Mouse (Mus musculus): ENCODE measurements around the gene Dmap1. TPM values are rescaled to one million over a fixed set of nuclear protein-coding genes. Genes with fewer than 3 reads are reported as not detected.

Dmap1 gene
- total RNA-seq, 2 experiments from 2014 or later = 9.8 to 17.0 TPM

- no peak for ATAC-seq (replicated peaks; ENCODE audit: low FRiP score, poor library complexity, severe bottlenecking)
These were observed 51.9 kb downstream of the Dmap1 start for GRCm38 (mm10) chr4:117630053-117630670.

- no peak for ATAC-seq (replicated peaks; ENCODE audit: low FRiP score, poor library complexity, severe bottlenecking)
These were observed 53.6 kb downstream of the Dmap1 start for GRCm38 (mm10) chr4:117628464-117628863.

Other genes with a start within 250 kb of the Dmap1 start
- gene Rnf220, start 185.2 kb downstream of the Dmap1 start, total RNA-seq (2015; ENCODE audit: low replicate concordance) = 6.3 and 19.0 TPM in 2 replicates
- gene Rnf220, start 185.2 kb downstream of the Dmap1 start, total RNA-seq (2017; ENCODE audit: low replicate concordance) = 19.5 and 22.1 TPM in 2 replicates
- gene Eri3, start 131.9 kb downstream of the Dmap1 start, total RNA-seq (2015; ENCODE audit: low replicate concordance) = 20.4 and 21.9 TPM in 2 replicates
- 1.1 and 9.4 TPM in 2 replicates for gene Eri3, start 131.9 kb downstream of the Dmap1 start, total RNA-seq (2017; ENCODE audit: low replicate concordance)
- not detected in 2 replicates for gene Gm12845, start 42.1 kb upstream of the Dmap1 start, total RNA-seq (2015; ENCODE audit: low replicate concordance)
- gene Gm12845, start 42.1 kb upstream of the Dmap1 start, total RNA-seq (2017; ENCODE audit: low replicate concordance) = not detected in 2 replicates
- gene Klf17, start 83.4 kb upstream of the Dmap1 start, total RNA-seq (2015; ENCODE audit: low replicate concordance) = not detected in 2 replicates
- gene Klf17, start 83.4 kb upstream of the Dmap1 start, total RNA-seq (2017; ENCODE audit: low replicate concordance) = 0.51 TPM in 1 of 2 replicates, not detected in the other
- gene Slc6a9, start 152.2 kb upstream of the Dmap1 start, total RNA-seq (2015; ENCODE audit: low replicate concordance) = 161 and 176 TPM in 2 replicates
- gene Slc6a9, start 152.2 kb upstream of the Dmap1 start, total RNA-seq (2017; ENCODE audit: low replicate concordance) = 245 and 274 TPM in 2 replicates
- not detected in 2 replicates for gene Ccdc24, start 190.3 kb upstream of the Dmap1 start, total RNA-seq (2015; ENCODE audit: low replicate concordance)
- 0.43 and 5.3 TPM in 2 replicates for gene Ccdc24, start 190.3 kb upstream of the Dmap1 start, total RNA-seq (2017; ENCODE audit: low replicate concordance)
- 0.19 TPM in 1 of 2 replicates, not detected in the other for gene B4galt2, start 201.2 kb upstream of the Dmap1 start, total RNA-seq (2015; ENCODE audit: low replicate concordance)
- 0.14 TPM in 1 of 2 replicates, not detected in the other for gene B4galt2, start 201.2 kb upstream of the Dmap1 start, total RNA-seq (2017; ENCODE audit: low replicate concordance)
- 214 and 246 TPM in 2 replicates for gene Atp6v0b, start 205.1 kb upstream of the Dmap1 start, total RNA-seq (2015; ENCODE audit: low replicate concordance)
- 60.4 and 72.2 TPM in 2 replicates for gene Atp6v0b, start 205.1 kb upstream of the Dmap1 start, total RNA-seq (2017; ENCODE audit: low replicate concordance)
- 0.96 and 2.9 TPM in 2 replicates for gene Dph2, start 209.8 kb upstream of the Dmap1 start, total RNA-seq (2015; ENCODE audit: low replicate concordance)
- 0.51 and 1.5 TPM in 2 replicates for gene Dph2, start 209.8 kb upstream of the Dmap1 start, total RNA-seq (2017; ENCODE audit: low replicate concordance)
- gene Ipo13, start 232.7 kb upstream of the Dmap1 start, total RNA-seq (2015; ENCODE audit: low replicate concordance) = 8.5 and 14.2 TPM in 2 replicates
- gene Ipo13, start 232.7 kb upstream of the Dmap1 start, total RNA-seq (2017; ENCODE audit: low replicate concordance) = 3.2 and 4.0 TPM in 2 replicates
- 9.6 TPM in 1 of 2 replicates, not detected in the other for gene Artn, start 247.5 kb upstream of the Dmap1 start, total RNA-seq (2015; ENCODE audit: low replicate concordance)
- gene Artn, start 247.5 kb upstream of the Dmap1 start, total RNA-seq (2017; ENCODE audit: low replicate concordance) = 0.85 and 1.3 TPM in 2 replicates